Mouse (Mus musculus): ENCODE results near the gene Hdac7.

DNA sequence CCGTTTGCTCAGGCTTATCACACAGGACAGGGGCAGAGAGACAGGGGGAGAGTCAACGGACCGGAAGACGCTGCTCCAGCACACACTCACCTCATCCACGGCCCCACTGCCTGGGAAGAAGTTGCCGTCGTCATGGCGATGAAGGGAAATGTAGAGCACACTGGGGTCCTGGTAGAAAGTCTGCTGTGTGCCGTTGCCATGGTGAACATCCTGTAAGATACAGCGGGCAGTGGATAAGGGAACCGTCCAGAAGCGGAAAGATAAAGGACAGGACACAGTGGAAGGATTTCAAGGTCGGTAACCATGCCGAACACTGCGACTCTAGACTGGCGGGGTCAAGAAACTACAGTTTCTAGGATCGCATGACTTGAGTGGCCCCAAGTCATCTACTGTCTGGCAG, 46.2 kb downstream of the Hdac7 start:
- TF ChIP-seq CTCF (IDR thresholded peaks at IDR 0.05; ENCODE audit: extremely low read depth, insufficient read depth, low read length) (no peak), POLR2A (IDR thresholded peaks at IDR 0.05; ENCODE audit: extremely low read depth, insufficient read depth, low read length) (no peak)

Measured in cortical plate, adult 2 months (tissue).